Mouse (Mus musculus): ENCODE data around the gene Glis2. TPM values are rescaled to one million over a fixed set of nuclear protein-coding genes. Genes with fewer than 3 reads are reported as not detected.

The Glis2 gene
- total RNA-seq (2021): 1 to 10 TPM; 4.0 to 7.3 TPM
- long read RNA-seq, experiment 1, partial matches to known transcripts: 0 of 1 reads
- long read RNA-seq, experiment 1, other reads (novel, unspliced or antisense): 0 of 1 reads
- long read RNA-seq, experiment 2, partial matches to known transcripts: 0 of 2 reads
- long read RNA-seq, experiment 2, other reads (novel, unspliced or antisense): 0 of 2 reads

DNA sequence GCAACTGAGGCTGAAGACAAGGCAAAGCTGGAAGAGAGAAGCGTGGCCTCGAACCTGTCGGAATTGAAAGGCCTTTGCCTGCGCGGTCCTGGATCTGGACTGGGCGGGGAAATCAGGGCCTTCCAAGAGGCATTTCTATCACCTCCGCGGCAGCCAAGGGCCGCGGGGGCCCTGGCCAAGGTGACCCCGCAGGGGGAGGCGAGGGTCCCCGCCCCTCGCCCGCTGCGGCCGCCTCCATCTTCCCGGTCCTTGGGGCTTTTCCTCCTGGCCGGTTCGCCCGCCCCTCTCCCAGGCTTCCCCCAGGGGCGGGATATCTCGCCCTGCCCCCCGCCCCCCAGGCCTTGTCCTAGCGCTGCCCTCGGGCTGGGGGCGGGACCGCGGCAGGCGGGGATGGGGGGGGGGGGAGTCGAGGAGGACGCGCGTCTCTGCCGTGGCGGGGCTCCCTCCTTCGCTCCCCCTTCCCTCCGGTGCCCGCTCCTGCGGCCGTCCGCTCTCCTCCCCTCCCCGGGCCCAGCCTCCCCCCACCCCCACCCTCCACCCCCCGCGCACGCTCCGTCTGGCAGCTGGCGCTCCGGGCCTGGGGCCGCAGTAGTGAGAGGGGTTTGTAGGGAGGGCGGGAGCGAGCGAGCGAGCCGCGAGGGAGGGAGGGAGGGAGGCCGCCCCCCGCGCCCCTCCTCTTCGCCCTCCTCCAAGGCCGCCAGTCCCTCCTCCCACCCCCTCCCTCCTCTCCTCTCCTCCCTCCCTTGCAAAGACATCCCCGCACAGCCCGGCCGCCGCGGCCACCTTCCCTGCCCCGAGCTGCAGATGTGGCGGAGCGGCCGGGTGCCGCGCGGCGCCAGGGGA, at the start of gene Glis2:
TSS of gene Glis2 (plus strand) at position 743 of the 843 bp plus-strand sequence.
- no peak for DNase-seq (ENCODE audit: low spot score)

DNA sequence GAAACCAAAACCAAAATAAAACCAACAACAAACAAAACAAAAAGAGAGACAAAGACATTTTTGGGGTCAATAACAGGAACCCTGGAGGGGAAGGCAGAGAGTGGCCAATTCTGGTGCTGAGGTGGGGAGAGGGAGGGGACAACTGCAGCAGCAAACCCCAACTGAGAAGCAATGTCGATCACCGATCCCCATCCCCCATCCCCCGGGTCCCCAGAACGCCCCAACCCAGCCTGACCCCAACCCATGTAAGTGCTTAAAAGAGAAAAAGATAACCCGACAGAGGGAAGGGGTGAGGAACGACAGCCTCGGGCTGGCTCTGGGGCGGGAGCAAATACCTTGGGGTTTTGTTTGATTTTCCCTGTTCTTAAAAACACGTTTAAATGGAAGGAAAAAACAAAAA, 49.7 kb upstream of the Glis2 start:
- DNase-seq (ENCODE audit: low spot score): no peak

DNA sequence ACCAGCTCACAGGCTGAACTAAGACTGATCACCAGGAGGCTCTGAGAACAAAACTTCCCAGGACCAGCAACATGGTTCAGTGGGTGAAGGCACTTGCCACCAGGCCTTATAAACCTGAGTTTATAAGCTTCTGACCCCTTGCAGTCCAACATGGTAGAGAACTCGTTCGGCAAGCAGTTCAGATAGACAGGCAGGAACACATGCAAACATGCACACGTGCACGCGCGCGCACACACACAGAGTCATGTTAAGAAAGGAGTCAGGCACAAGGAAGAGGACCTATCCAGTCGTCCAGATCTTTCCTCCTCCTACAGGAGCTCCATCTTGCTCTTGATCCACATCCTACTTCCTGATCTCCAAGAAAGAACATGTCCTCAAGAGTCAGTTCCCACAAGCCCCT, 47.7 kb upstream of the Glis2 start:
- DNase-seq (ENCODE audit: low spot score): no peak

DNA sequence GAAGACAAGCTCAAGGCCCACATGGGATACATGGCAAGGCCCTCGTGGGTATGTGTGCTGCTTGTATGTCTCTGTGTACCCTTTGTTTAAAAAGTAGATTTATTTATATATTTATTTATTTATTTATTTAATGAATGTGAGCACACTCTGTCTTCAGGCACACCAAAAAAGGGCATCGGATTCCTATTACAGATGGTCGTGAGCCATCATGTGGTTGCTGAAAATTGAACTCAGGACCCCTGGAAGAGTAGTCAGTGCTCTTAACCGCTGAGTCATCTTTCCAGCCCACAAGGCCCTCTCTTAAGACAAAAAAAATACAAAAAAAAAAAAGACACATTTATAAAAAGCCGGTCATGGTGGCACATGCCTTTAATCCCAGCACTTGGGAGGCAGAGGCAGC, 46.9 kb upstream of the Glis2 start:
- DNase-seq (ENCODE audit: low spot score): no peak

DNA sequence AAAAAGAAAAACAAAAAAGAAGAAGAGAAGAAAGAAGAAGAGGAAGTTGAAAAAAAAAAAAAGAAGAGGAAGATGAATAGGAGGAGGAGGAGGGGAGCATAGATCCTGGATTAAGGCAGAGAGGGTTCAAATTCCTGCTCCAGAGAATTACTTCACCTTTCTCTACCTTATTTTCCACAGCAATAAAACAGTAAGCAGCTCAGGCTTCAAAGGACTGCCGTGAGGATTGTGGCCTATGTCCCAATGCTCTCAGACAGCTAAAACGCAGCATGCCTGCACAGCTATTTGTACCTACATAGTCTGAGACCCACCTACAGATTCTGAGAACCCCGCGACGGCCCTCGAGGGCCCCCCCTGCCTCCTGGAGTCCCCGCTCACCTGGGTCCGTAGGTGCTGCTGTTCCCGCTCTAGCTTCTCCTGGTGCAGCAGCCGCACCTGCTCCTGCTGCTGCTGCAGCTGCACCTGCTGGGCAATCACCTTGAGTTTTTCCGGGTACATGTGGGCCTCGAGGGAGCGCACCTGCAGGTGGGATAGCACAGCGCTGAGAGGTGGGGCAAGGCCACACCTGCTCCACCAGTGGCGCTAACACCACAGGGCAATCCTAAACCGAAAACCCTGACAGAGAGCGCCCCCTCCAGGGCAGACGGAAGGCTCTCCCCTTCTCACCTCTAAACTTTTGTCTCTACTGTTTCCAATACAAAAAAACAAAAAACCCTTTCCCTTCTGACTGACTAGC, 45.4 kb upstream of the Glis2 start:
- no peak for DNase-seq (ENCODE audit: low spot score)

DNA sequence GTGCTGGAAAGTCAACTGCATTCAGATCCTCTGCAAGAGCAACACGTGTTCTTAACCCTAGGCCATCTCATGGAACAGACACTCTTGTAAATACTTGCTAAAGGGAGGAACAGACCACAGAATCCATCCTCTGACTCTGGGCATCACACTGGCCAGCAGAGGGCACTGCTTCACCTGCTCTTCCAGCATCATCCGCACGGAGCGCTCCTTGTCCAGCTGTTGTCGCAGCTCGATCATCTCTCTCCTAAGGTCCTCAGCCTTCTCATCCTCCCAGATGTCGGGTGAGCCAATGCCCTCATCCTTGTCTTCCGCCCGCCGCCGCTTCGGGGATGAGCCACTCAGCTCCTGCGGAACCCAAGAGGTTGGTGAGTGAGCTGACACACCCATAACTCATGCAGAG, 43.5 kb upstream of the Glis2 start:
- DNase-seq (ENCODE audit: low spot score): peak; percentile 71

DNA sequence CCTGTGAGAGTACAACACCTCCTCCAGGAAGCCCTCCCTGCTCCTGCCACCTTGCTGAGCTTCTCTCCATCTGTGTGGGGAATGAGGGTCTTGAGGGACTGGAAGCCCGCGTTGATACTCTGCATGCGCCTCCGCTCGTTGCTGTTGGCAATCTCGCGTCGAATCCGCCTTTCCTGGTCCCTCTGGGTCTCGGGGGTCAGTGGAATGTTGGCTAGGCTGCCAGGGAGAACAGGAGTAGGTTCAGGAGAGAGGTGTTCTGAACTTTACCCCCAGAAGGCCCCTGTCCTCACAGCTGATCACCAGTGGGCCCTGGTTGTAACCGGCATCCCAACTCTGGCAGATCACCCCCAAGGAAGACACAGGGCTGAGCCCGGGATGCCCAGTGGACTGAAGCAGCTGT, 42.6 kb upstream of the Glis2 start:
- DNase-seq (ENCODE audit: low spot score): no peak

DNA sequence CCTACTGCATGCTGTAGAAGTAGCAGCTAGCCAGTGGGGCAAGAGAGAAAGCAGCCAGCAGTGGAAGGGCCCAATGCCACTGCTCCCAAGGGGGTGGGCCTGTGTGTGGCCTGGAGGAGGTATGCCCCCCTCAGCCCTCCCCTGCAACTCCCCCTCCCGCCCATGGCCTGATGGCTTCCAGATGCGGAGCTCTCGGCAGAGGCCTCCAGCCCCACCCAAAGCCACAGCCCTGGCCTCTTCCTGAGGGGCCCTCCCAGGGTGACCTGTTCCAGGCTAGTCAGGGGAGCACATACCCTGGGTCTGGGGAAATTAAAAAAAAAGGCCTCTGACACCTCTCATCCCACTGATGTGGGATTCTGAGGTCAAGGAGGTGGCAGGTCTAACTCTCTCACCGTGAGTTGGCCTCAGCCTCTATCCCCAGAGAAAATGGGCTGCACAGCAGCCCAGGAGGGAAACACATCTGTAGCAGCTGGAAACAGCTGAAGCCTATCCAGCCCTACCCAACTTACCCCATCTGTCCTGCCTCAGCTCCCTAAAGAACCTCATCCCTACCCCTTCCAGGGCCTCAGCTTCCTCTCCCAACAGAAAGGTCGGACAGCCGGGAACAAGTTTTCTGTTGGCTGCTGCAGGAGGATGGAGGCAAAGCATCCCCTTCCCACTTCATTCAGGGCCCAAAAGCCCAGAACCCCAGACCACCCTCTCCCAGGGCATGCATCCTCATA, 41.5 kb upstream of the Glis2 start:
- peak; percentile 56 for DNase-seq (ENCODE audit: low spot score)

DNA sequence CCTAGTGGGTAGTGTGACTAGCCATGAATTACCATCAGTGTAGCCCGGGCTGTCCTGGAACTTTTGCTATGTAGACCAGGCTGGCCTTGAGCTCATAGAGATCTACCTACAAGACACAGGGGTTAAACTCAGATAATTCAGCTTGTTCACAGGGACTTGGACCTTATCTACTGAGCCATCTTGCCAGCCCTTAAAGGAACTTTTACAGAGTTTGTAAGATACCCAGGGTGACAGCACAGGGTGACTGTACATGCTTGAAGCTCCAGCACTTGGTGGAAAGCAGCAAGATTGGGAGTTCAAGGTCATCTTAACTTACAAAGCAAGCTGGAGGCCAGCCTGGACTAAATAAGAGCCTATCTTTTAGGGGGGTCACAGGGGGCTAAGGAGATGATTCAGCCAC, 39.0 kb upstream of the Glis2 start:
- DNase-seq (ENCODE audit: low spot score): no peak

DNA sequence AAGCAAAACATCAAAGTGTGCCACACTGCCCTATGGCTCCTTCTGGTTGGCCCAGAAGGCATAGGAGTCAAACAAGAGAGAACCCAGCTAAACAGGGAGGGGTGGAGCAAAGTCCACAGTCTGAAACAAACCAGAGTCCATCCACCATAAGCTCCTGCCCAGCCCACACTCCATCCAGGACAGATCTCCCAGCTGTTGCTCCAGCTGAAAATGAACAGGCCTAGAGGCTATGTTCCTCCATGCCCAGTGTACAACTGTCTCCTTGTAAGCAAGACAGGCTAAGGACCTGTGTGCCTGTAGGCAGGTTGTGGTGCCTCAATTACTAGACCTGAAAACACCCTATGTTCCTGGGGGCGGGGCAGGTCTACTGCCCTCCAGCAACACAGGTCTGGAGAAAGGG, 37.4 kb upstream of the Glis2 start:
- DNase-seq (ENCODE audit: low spot score): no peak

DNA sequence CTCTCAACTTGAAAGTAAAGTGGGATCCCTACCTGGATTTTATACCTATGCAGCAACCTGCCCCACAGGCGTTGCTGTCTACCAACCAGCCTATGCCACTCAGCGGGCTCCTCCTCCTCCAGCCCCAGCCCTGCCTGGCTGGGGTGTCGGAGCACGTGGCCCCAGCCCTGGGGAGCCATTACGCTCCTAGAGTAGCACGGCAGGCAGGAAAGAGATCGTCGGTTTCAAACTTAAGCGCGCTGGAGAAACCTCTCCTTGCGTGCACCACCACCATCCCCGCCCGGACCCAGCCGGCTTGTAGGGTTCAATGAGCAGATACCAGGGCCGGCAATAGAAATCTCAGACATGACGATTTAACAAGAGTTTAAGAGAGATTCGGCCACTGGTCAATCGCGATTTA, 36.6 kb upstream of the Glis2 start:
- peak; percentile 63 for DNase-seq (ENCODE audit: low spot score)

DNA sequence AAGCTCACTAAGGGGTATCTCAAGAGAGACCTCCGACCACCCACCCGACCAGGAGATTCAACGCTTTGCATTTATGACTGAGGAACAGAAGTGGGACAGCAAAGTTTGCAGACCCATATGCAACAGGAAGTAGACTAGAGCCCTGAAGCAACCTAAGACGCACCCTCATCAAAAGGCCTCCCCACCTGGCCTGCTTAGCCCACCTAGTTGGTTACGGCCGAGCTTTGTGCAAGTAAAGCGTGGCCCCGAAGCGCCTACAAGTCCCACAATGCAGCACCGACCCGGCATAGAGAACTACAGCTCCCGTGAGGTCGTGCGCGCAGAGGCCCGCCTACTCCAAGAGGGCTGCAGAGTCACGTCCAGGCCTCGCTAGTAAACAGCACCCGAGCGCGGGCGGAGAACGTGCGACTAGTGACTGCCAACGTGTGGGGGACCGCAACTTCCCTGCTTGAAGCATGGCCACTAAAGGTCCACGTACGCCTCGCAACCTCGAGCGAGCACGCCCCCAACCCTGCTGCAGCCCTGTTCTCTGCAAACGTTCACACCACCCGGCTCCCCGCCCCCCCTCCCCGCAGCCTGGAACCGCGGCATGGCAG, 36.0 kb upstream of the Glis2 start:
- DNase-seq (ENCODE audit: low spot score): peak; percentile 91

DNA sequence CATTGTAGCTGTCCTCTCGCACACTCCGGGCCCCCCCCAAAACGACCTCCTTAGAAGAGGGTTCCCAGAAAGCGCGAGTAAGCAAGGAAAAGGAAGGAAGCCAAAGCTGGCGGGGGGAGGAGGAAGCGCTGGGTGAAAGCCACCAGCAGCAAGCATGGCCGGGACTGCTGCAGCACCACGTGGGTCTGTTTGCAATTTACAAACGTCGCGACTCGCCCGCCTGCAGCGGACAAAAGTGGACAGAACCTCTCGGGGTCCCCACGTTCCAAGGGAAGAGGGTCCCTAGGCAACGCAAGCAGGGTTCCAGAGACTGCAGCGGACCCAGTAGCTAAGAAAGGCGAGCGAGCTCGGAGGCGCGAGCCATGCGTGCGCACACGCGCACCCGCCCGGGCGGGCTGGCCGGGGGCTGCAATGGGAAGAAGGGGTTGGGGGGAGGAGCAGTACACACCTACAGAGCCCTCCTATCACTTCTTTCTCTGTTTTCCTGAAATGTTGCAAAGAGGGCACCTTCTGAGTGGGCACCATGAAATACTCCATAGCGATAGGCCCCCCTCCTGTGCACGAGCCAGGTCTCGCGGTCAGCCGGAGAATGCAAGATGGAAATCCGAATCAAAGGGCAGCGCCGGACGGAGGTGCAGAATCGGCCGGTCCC, 35.4 kb upstream of the Glis2 start:
- peak; percentile 70 for DNase-seq (ENCODE audit: low spot score)

DNA sequence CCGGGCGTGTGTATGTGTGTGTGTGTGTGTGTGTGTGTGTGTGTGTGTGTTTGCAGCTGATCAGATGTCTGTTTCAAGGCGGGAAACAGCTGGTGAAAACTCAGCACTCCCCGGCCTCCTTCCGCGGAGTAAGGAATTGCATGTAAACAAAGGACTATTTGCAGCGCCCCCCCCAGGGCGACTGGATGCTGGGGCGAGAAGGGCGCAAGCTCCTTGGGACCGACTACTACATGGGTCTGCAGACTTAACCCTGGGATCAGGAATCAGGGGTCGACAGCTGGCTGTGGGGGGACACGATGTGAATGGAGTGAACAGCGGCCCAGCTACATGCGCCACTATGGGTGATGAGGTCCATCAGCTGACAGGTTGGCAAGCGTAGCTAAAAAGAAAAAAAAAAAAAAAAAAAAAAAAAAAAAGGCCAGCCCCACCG, 34.8 kb upstream of the Glis2 start, which contains the start of gene Tfap4:
TSS of gene Tfap4 (minus strand) at position 140 of the 430 bp plus-strand sequence.
- DNase-seq (ENCODE audit: low spot score): peak; percentile 85

DNA sequence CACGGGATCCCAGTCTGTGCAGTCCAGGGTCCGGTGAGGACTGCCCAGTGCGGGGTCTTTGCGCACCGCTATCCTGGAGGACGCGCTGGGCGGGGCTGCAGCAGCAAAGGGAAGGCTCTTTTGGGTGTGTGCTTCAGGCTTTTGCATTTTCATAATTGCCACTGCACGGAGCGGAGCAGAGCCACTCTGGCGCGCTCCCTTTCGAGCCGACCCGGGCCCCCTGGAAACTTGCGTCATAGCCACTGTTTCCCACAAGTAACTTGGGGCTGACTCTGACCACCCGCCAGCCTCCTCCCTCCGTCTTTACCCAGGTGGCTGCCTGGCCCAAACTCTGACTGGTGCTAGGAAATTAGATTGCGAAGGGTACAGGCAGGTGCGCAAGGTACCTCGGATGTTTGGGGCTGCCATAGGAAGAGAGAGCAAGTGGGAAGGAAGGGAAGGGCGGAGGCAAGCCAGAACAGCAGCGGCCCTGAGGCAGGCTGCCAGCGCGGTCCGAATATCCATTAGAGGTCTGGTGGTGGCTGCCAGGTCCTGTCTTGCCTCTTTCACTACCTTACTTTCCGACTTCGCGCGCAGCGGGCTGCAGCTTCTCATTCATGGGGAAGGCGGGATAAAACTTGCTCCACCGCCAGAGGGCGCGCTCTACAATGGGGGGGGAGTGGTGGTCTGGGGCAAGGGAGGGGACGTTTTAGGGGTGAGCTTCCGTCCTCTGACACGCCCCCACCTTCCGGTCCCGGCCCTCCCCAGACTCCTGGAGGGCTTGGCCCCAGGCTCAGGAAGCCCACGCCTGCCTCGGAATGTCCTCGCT, 34.2 kb upstream of the Glis2 start:
- peak; percentile 74 for DNase-seq (ENCODE audit: low spot score)

DNA sequence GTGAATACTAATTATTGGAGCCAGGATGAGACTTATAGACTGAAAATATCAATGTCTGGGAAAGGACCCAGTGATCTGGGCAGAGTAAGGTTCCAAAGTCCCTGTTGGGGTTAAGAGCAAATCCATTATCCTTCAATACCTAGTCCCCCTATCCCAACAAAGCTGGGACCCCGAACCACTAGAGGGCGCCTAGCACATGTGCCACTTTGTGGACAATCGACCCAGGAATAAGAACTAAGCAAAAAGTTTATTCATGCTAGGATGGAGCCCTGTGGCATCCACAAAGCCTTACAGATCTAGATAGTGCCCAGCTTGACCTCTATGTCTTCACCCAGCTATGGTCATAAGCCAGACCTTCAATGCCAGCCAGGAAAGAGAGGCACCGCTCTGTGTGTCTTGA, 26.6 kb upstream of the Glis2 start:
- DNase-seq (ENCODE audit: low spot score): peak; percentile 86

DNA sequence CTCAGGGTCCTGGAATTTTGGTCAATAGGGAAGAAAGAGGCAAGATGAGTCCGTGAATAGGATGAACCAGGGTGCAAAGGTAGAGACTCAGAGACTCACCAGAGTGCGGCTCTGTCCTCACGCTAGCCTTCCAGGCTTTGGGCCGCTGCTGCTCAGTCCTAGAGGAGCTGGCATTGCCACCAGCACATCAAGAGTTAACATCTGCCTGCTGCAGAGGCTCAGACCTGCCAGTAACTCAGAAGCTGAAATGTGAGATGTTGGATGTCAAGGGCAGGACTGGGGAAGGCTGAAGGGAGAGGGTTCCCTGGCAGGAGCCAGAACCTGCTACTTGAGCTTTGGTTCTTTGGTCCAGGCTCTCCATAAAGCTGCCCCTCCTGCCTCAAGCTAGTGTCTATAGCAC, 23.8 kb upstream of the Glis2 start:
- DNase-seq (ENCODE audit: low spot score): peak; percentile 36

DNA sequence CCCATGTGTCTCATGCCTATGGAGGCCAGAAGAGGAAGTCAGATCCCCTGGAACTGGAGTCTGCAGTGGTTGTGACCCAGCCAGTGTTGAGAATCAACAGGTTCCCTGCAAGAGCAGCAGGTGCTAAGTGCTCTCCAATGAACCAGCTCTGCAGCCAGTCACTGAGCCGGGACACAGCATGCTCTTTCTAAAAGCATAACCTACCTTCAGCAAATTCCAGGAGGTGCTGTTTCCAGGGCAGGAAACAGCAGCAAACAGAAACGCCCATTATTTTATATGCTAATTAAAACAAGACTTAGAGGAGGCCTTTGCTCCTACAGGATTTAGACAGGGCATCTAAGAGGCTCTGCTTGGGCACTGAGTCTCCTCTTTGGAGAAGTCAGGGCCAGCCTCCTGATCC, 18.5 kb upstream of the Glis2 start:
- DNase-seq (ENCODE audit: low spot score): no peak

DNA sequence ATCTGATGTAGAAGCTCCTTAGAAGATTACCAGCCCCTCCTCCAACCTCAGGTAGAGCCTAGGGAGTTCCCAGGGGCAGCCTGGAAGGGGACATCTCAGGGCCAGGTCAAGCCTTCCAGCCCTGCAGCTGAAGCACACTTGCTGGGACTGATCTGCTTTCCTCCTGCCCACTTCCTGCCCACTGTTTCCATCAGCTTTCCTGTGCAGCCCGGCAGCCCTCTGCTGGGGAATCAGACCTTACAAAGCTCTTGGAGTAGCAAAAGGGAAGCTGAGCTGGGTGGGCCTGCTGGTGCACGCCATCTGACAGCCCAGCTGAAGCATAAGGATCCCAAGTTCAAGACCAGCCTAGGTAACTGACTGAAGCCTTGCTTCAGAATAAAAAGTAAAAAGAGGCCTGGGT, 17.6 kb upstream of the Glis2 start:
- no peak for DNase-seq (ENCODE audit: low spot score)

DNA sequence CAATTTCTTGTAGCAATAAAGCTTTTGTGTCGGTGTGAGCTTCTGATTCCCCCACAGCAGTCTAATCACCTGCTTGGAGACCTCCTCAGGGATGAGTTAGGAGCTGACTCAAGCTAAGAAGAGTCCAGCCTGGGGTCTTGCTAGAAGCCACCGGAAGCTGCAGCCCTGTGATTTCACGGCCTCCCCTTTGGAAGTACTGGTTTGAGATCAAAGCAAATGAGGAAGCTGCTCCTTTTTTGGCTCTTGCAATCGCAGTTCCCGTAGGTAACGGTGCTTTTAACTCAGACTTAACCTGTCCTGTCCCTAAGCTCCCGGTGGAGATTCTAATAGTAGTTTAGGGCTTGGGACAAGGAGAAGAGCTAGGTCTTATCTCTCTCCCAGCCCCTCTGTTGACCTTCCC, 15.9 kb upstream of the Glis2 start:
- no peak for DNase-seq (ENCODE audit: low spot score)
